Mouse (Mus musculus) liver, embryonic 15.5 days (tissue): ENCODE data around the gene Nps. TPM values are rescaled to one million over a fixed set of nuclear protein-coding genes. Genes with fewer than 3 reads are reported as not detected.
"Not testable (repeated sequence)": the region's sequence is repeated elsewhere in the genome, so short reads cannot be mapped to it uniquely, and the experiment has no call there.

Experiments used
- ATAC-seq: fragments of 200-750 bp; cut with Nextera tagmentation; 2 replicates; pipeline ENCODE4 v1.8.0; 2017; ENCODE audit warnings: moderate number of reproducible peaks, mild to moderate bottlenecking, moderate library complexity; ENCODE audit not compliant: insufficient read depth
- H3K27ac ChIP-seq: fragments of 300-500 bp; sonication (generic); replicated peaks from 2 replicates; pipeline ENCODE4 v1.5.1; 2015; ENCODE audit warnings: mild to moderate bottlenecking, inconsistent platforms
- H3K27me3 ChIP-seq: fragments of 300-500 bp; sonication (generic); 2 replicates; pipeline ENCODE4 v1.6.1; 2015; ENCODE audit warnings: mild to moderate bottlenecking, inconsistent platforms
- H3K36me3 ChIP-seq: fragments of 300-500 bp; sonication (generic); replicated peaks from 2 replicates; pipeline ENCODE4 v1.6.1; 2015; ENCODE audit warnings: moderate library complexity, mild to moderate bottlenecking, inconsistent platforms
- H3K4me1 ChIP-seq: fragments of 300-500 bp; sonication (generic); replicated peaks from 2 replicates; pipeline ENCODE4 v1.6.1; 2015; ENCODE audit warnings: inconsistent platforms
- H3K4me2 ChIP-seq: fragments of 300-500 bp; sonication (generic); 2 replicates; pipeline ENCODE4 v1.6.1; 2015; ENCODE audit warnings: moderate library complexity, mild to moderate bottlenecking, inconsistent platforms
- H3K4me3 ChIP-seq: fragments of 300-500 bp; sonication (generic); replicated peaks from 2 replicates; pipeline ENCODE4 v1.5.1; 2015; ENCODE audit warnings: mild to moderate bottlenecking, inconsistent platforms
- H3K9ac ChIP-seq: fragments of 300-500 bp; sonication (generic); 2 replicates; pipeline ENCODE4 v1.6.1; 2015; ENCODE audit warnings: moderate library complexity, mild to moderate bottlenecking, inconsistent platforms
- H3K9me3 ChIP-seq: fragments of 300-500 bp; sonication (generic); replicated peaks from 2 replicates; pipeline ENCODE4 v1.6.1; 2016; ENCODE audit warnings: inconsistent platforms
- WGBS: fragments of 180-500 bp; shearing (Covaris S2); methylation state at CpG from one replicate; pipeline ENCODE4 v1.1.7; 2015; ENCODE audit warnings: mixed read lengths; ENCODE audit not compliant: insufficient replicate concordance; 5-methylcytosine and 5-hydroxymethylcytosine counted together
- polyA plus RNA-seq: library from polyadenylated mRNA; unstranded; fragments of >200 nt; fragmentation: Nextera tagmentation; extraction: Ambion mirVana; gene quantifications from 2 replicates; pipeline ENCODE4 v1.2.1, GENCODE M21; 2015

Gene Nps
- polyA plus RNA-seq, result not detected in 2 replicates

DNA sequence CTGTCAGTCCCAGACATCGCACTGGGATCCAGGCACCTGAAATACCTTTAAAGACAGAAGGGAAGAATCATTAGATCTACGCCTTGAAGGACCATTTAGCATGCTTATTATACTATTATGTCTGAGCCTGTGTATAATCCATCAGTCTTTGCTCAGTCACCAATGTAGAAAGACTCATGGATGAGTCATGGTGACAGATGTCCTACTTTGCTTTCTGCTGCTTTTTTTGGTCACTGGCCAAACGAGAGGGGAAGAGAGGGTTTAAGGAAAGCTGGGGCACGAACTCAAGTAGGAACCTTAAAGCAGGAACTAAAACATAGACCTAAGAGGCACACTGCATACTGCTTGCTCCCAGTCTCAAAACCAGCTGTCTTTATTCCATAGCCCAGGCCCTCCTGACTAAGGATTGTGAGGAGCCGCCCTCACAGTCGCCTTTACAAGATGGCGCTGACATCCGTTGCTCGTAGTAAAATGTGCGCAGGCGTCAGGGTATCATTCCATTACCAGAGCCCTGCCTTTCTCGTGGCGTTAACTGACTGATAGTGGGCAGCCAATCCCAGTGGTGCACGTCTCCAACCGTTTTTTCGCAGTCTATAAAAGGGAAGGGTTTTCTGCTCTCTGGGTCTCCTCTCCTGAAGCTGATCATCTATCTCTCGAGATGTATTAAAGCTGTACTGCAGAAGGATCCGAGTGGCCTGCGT lies at the start of gene Nps:
TSS of gene Nps (plus strand) at position 651 of the 701 bp plus-strand sequence.
- not testable (repeated sequence) for H3K27me3 ChIP-seq, H3K27ac ChIP-seq, H3K9ac ChIP-seq, H3K4me2 ChIP-seq, H3K4me1 ChIP-seq, H3K4me3 ChIP-seq, H3K36me3 ChIP-seq, H3K9me3 ChIP-seq, ATAC-seq
- 73% methylated on average over 19 of the region's 19 CpGs for WGBS

DNA sequence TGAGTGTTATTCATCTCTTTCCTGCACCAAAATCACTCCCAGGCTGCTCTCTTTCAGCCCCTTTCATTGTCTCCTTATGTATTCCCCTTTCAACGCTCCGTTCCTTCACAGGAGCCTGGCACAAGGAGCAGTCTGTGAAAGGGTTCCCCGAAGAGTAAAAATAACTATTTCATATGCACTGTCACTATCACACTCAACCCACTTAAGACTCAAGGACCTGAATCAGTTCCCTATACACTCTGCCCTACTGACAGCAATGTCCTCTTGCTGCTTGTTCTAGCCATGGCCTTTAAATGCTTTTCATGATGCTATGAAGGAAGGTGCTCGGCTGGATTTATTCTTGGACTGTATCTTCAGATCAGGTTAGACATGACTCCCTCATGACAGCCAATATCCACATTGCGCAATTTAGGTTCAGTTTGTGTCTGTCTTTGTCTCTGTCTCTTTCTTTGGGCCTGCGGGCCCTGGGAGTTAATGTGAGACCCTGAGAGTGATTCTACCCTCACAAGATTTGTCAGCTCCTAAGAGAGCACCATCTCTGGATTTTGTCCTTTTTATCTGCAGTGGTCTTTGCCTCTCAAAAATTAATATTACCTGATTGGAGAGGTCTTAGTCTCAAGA lies 49.4 kb upstream of the Nps start:
- ATAC-seq, result no peak
- Histone ChIP-seq H3K36me3 (no peaks in the 10 kb centered on the region), H3K4me2 (no peak overlapping the region), H3K9me3 (no peaks in the 10 kb centered on the region), H3K4me1 (no peaks in the 10 kb centered on the region), H3K4me3 (no peak overlapping the region), H3K9ac (no peak overlapping the region), H3K27ac (no peak overlapping the region), H3K27me3 (no peaks in the 10 kb centered on the region)
- 68% methylated on average over 6 of the region's 6 CpGs for WGBS

DNA sequence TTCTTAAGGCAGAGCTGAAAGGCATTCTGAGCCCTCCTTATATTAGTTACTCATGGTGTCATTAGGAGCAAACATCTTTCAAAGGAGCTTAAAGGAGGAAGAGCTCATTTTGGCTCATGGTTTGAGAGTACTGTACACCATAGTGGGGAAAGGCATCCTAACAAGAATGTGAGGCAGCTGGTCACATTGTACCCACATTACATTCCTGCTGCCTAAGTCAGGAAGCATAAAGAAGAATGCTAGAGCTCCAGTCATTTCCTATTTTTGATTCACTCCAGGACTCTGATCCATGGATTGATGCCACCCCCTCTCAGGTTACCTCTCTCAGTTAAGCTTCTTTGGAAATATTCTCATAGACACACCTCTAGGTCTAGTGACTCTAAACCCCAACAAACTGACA lies 48.2 kb upstream of the Nps start:
- Histone ChIP-seq H3K4me1 (no peaks in the 10 kb centered on the region), H3K27me3 (no peaks in the 10 kb centered on the region), H3K9me3 (no peaks in the 10 kb centered on the region), H3K27ac (no peak overlapping the region), H3K4me3 (no peak overlapping the region), H3K4me2 (no peak overlapping the region), H3K36me3 (no peaks in the 10 kb centered on the region), H3K9ac (no peak overlapping the region)
- ATAC-seq, result no peak

DNA sequence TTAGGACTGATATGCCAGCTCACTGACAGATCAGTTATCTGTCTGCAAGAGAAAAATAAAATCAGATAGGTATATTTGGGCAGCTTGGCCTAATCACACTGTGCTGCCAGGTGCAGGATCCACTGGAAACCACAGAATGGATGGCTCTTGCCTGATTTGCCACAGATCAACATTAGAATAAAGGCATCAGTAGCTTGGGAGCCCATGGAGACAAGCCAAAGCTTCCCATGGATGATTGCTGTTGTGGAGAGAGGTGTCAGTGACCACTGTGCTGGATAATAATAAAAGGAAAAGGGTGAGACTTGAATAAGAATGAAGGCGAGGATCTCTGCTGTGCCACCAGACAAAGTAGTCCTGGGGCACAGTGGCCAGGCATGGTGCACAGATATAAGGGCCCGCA lies 47.7 kb upstream of the Nps start:
- no peaks in the 10 kb centered on the region for H3K36me3 ChIP-seq
- H3K9ac ChIP-seq, result no peak overlapping the region
- WGBS, result 49% methylated on average over 2 of the region's 2 CpGs
- ATAC-seq, result no peak
- H3K27me3 ChIP-seq, result no peaks in the 10 kb centered on the region
- H3K27ac ChIP-seq, result no peak overlapping the region
- H3K9me3 ChIP-seq, result no peaks in the 10 kb centered on the region
- no peaks in the 10 kb centered on the region for H3K4me1 ChIP-seq
- H3K4me2 ChIP-seq, result no peak overlapping the region
- no peak overlapping the region for H3K4me3 ChIP-seq

DNA sequence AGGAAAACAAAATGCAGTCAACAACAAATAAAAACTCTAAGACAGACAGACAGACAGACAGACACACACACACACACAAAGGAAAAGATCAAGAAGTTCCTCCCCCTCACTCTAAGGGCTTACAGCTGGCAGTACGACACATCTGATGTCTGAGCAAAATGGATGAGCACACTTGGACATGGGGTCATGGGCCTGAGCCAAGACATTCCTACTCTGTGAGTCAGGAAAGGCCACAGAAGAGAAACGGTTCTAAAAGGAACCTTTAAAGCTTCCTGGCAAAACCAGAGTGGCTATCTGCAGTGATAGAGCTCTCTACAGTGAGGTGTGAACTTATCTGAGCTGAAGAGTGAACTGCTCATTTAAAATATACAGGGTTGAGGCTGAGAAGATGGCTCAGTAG lies 46.0 kb upstream of the Nps start:
- H3K27me3 ChIP-seq, result no peaks in the 10 kb centered on the region
- no peak overlapping the region for H3K27ac ChIP-seq
- H3K4me2 ChIP-seq, result no peak overlapping the region
- no peaks in the 10 kb centered on the region for H3K36me3 ChIP-seq
- H3K4me1 ChIP-seq, result no peaks in the 10 kb centered on the region
- 45% methylated on average over 2 of the region's 2 CpGs for WGBS
- no peaks in the 10 kb centered on the region for H3K9me3 ChIP-seq
- H3K9ac ChIP-seq, result no peak overlapping the region
- no peak for ATAC-seq
- H3K4me3 ChIP-seq, result no peak overlapping the region

DNA sequence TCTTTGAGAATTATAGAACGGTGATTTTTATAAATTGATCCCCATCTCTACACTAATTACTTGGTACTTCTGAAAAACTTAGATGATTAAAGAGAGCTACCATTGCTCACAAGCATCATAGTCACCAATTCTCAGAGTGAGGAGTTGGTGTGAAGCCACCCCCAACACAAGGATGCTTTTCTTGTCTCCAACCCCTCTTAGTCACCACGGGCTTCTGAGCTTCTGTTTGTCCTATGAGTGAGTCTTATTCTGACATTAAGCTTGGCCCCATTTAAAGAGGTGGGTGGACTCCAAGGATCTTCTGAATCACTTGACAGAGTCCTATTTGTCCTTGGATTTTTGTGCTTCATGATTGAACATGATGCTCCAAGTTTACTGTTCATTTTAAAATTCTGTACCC lies 37.0 kb upstream of the Nps start:
- Histone ChIP-seq H3K36me3 (no peaks in the 10 kb centered on the region), H3K4me2 (no peak overlapping the region), H3K27ac (no peak overlapping the region), H3K4me1 (no peaks in the 10 kb centered on the region), H3K4me3 (no peak overlapping the region), H3K27me3 (no peaks in the 10 kb centered on the region), H3K9me3 (no peaks in the 10 kb centered on the region), H3K9ac (no peak overlapping the region)
- no peak for ATAC-seq
- WGBS, result 55% methylated on average over 2 of the region's 2 CpGs

DNA sequence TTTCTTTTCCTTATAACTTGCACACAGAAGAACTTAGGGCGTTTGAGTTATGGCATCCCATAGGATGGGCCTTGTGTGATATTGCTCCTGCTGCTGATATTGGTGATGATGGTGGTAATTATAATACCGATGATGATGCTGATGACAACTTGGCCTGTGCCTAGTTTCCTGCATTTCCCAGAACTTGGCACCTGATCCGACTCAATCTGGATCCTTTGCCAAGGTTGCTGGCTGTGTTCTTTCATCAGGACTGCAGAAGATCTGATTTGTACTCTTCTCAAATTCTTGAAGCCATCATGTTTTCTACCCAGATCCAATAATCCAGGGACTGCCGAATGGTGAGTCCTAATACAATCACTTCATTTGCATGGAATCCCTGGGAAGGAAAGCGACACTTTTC lies 32.5 kb upstream of the Nps start:
- no peaks in the 10 kb centered on the region for H3K36me3 ChIP-seq
- no peak overlapping the region for H3K4me2 ChIP-seq
- no peak for ATAC-seq
- H3K9ac ChIP-seq, result no peak overlapping the region
- no peaks in the 10 kb centered on the region for H3K9me3 ChIP-seq
- no peaks in the 10 kb centered on the region for H3K4me1 ChIP-seq
- H3K4me3 ChIP-seq, result no peak overlapping the region
- WGBS, result 61% methylated on average over 5 of the region's 5 CpGs
- no peaks in the 10 kb centered on the region for H3K27me3 ChIP-seq
- no peak overlapping the region for H3K27ac ChIP-seq

DNA sequence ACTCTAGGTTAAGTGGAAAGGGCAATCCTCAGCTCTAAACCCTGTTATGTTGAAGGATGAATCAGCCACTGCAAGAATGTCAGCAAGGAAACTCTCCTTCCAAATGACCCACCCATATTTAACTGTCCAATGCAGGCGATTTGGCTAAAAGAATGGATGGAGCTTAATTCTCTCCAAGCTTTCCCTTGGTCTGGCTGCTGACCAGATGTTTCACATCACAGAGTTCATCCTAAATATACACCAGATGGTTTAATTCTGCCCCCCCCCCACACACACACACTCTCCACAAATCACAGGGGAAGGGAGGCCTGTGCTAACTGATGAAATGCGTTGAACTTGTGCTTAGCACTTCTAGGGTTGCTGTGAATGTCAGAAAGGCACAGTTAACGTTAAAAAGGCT lies 21.4 kb upstream of the Nps start:
- ATAC-seq, result no peak
- H3K9ac ChIP-seq, result no peak overlapping the region
- no peaks in the 10 kb centered on the region for H3K4me1 ChIP-seq
- no peaks in the 10 kb centered on the region for H3K36me3 ChIP-seq
- H3K27me3 ChIP-seq, result no peaks in the 10 kb centered on the region
- 55% methylated on average over 3 of the region's 3 CpGs for WGBS
- H3K27ac ChIP-seq, result no peak overlapping the region
- no peak overlapping the region for H3K4me2 ChIP-seq
- no peak overlapping the region for H3K4me3 ChIP-seq
- no peaks in the 10 kb centered on the region for H3K9me3 ChIP-seq

DNA sequence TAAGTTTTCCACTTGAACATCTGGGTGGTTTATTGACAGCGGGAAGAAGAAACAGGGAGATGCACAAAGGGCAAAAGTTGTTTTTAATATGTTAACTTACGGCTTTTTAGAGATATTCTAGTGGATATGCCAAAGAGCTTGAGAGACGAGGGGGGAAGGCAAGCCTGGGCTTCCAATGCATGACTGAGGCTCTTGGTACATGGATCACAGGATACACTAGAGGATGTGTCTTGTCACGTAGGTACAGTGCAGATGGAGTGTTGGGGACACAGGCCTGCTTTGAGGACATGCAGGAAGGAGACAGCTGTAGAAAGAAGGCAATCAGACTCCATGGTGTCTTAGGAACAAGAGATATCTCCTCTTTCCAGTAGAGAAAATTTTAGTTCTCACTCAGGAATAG lies 19.1 kb upstream of the Nps start:
- ATAC-seq, result no peak
- WGBS, result 55% methylated on average over 4 of the region's 4 CpGs
- no peak overlapping the region for H3K4me3 ChIP-seq
- H3K9ac ChIP-seq, result no peak overlapping the region
- no peaks in the 10 kb centered on the region for H3K9me3 ChIP-seq
- no peak overlapping the region for H3K4me2 ChIP-seq
- no peaks in the 10 kb centered on the region for H3K4me1 ChIP-seq
- H3K27ac ChIP-seq, result no peak overlapping the region
- no peaks in the 10 kb centered on the region for H3K36me3 ChIP-seq
- no peaks in the 10 kb centered on the region for H3K27me3 ChIP-seq

DNA sequence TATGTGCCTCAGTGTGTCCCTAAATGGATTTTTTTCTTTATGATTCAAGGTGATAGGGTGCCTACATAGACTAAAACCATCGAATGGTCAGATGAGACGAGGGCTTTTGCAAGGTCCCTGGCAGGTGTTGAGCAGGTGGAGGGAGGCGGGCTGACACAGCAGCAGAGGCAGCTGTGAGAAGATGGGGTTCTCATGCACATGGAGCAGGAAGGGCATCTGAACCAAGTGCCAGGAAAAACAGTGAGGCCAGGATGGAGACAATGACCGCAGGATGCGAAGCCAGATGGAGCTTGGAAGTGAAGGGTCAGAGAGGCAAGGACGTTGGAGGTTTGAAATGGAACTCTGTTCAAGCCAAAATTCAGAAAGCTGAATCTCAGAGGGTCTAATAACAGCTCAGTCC lies 18.5 kb upstream of the Nps start:
- H3K27ac ChIP-seq, result no peak overlapping the region
- no peaks in the 10 kb centered on the region for H3K4me1 ChIP-seq
- H3K27me3 ChIP-seq, result no peaks in the 10 kb centered on the region
- 57% methylated on average over 6 of the region's 6 CpGs for WGBS
- H3K9ac ChIP-seq, result no peak overlapping the region
- no peak overlapping the region for H3K4me3 ChIP-seq
- H3K4me2 ChIP-seq, result no peak overlapping the region
- ATAC-seq, result no peak
- H3K36me3 ChIP-seq, result no peaks in the 10 kb centered on the region
- no peaks in the 10 kb centered on the region for H3K9me3 ChIP-seq

DNA sequence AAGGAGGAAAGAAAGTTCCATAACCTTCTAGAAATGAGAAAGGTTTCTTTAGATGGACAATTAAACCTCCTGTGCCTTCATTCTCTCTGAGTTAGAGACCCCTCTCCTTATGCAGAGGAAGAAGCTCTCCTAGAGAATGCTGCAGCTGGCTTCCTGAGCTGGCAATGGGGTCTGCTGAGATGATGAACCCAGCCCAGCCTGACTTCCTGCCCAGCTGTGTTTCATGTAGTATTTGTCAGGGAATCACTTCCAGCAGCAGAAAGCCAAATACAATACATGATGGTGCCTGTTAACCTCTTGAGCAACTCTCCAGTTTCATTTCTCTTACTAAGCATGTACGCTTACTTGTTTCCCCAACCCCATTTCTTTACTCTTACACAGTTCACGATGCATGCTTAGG lies 17.9 kb upstream of the Nps start:
- Histone ChIP-seq H3K36me3 (no peaks in the 10 kb centered on the region), H3K27me3 (no peaks in the 10 kb centered on the region), H3K9ac (no peak overlapping the region), H3K4me3 (no peak overlapping the region), H3K4me2 (no peak overlapping the region), H3K4me1 (no peaks in the 10 kb centered on the region), H3K9me3 (no peaks in the 10 kb centered on the region), H3K27ac (no peak overlapping the region)
- ATAC-seq, result no peak
- 63% methylated on average over 2 of the region's 2 CpGs for WGBS
